Mouse (Mus musculus) MEL (cell line): ENCODE measurements around the gene Nlrc3. TPM values are rescaled to one million over a fixed set of nuclear protein-coding genes. Genes with fewer than 3 reads are reported as not detected.
A peak's percentile ranks its signal among the peaks of the same experiment; 100 is the strongest.

Source experiments
- DNase-seq: peaks from one replicate; pipeline ENCODE4 v3.0.0; 2011; ENCODE audit warnings: low read depth, low spot score
- H3K27ac ChIP-seq: 2 replicates; pipeline ENCODE4 v1.5.1; 2012; ENCODE audit warnings: low read depth, mild to moderate bottlenecking, control low read depth, low read length, moderate library complexity; ENCODE audit not compliant: control insufficient read depth
- H3K27me3 ChIP-seq, 2 experiments: fragments of 150-350 bp in 1 of 2; sonication (generic) in 1 of 2; 2 replicates each; pipeline ENCODE4 v1.6.1; 2012; ENCODE audit warnings: low read length in 2 of 2, mild to moderate bottlenecking in 2 of 2, improper control_type of control experiment in 1 of 2, moderate library complexity in 1 of 2; ENCODE audit not compliant: insufficient read depth in 2 of 2, control insufficient read depth in 1 of 2
- H3K36me3 ChIP-seq, 2 experiments: 2 replicates each; pipeline ENCODE4 v1.6.1; 2012 to 2014; ENCODE audit warnings: low read length in 2 of 2, improper control_type of control experiment in 1 of 2, inconsistent platforms in 1 of 2, mild to moderate bottlenecking in 1 of 2; ENCODE audit not compliant: insufficient read depth in 2 of 2, control insufficient read depth in 1 of 2
- H3K4me1 ChIP-seq, 2 experiments: fragments of 150-350 bp in 1 of 2; sonication (generic) in 1 of 2; 2 replicates each; pipeline ENCODE4 v1.6.1; 2012; ENCODE audit warnings: low read length in 2 of 2, improper control_type of control experiment in 1 of 2, mild to moderate bottlenecking in 1 of 2; ENCODE audit not compliant: insufficient read depth in 2 of 2, control insufficient read depth in 1 of 2
- H3K4me3 ChIP-seq, 2 experiments: fragments of 150-350 bp in 1 of 2; sonication (generic) in 1 of 2; 2 replicates each; pipeline ENCODE4 v1.5.1; 2012; ENCODE audit warnings: low read depth in 2 of 2, low read length in 2 of 2, mild to moderate bottlenecking in 2 of 2, moderate library complexity in 2 of 2, control low read depth in 1 of 2, improper control_type of control experiment in 1 of 2; ENCODE audit not compliant: control insufficient read depth in 1 of 2, insufficient read depth in 1 of 2
- H3K79me2 ChIP-seq: 2 replicates; pipeline ENCODE4 v1.6.1; 2012; ENCODE audit warnings: mild to moderate bottlenecking, low read length, moderate library complexity; ENCODE audit not compliant: control insufficient read depth, poor library complexity, insufficient read depth
- H3K9ac ChIP-seq: 2 replicates; pipeline ENCODE4 v1.6.1; 2012; ENCODE audit warnings: low read depth, mild to moderate bottlenecking, control low read depth, low read length, moderate library complexity; ENCODE audit not compliant: control insufficient read depth, poor library complexity, severe bottlenecking
- H3K9me3 ChIP-seq: fragments of 150-350 bp; sonication (generic); replicated peaks from 2 replicates; pipeline ENCODE4 v1.6.1; 2012; ENCODE audit warnings: mild to moderate bottlenecking, low read length, improper control_type of control experiment, moderate library complexity; ENCODE audit not compliant: insufficient read depth
- CHD1 ChIP-seq: IDR thresholded peaks from 2 replicates; pipeline ENCODE4 v1.6.1; 2012; ENCODE audit warnings: low read depth, mild to moderate bottlenecking, inconsistent platforms, low read length, improper control_type of control experiment
- CTCF ChIP-seq, 3 experiments: IDR thresholded peaks in 2 of 3; conservative IDR thresholded peaks in 1 of 3; 2 replicates each; pipeline ENCODE4 v1.5.1; 2011 to 2012; ENCODE audit warnings: low read length in 3 of 3, low read depth in 2 of 3, mild to moderate bottlenecking in 2 of 3, improper control_type of control experiment in 1 of 3, inconsistent platforms in 1 of 3, mixed read lengths in 1 of 3, moderate library complexity in 1 of 3; ENCODE audit not compliant: control insufficient read depth in 1 of 3, insufficient read depth in 1 of 3, poor library complexity in 1 of 3, severe bottlenecking in 1 of 3
- E2F4 ChIP-seq: IDR thresholded peaks from 2 replicates; pipeline ENCODE4 v1.6.1; 2011; ENCODE audit warnings: low read depth, low read length, improper control_type of control experiment, borderline replicate concordance
- ELF1 ChIP-seq: IDR thresholded peaks from 2 replicates; pipeline ENCODE4 v1.6.1; 2014; ENCODE audit warnings: low read depth, mild to moderate bottlenecking, inconsistent platforms, low read length, improper control_type of control experiment, moderate library complexity
- EP300 ChIP-seq, 2 experiments: IDR thresholded peaks; 2 replicates each; pipeline ENCODE4 v1.6.1; 2011; ENCODE audit warnings: improper control_type of control experiment in 2 of 2, low read length in 2 of 2, low read depth in 1 of 2, mild to moderate bottlenecking in 1 of 2
- GABPA ChIP-seq: IDR thresholded peaks from 2 replicates; pipeline ENCODE4 v1.6.1; 2012; ENCODE audit warnings: low read depth, mild to moderate bottlenecking, inconsistent platforms, low read length, improper control_type of control experiment, moderate library complexity
- JUND ChIP-seq: IDR thresholded peaks from 2 replicates; pipeline ENCODE4 v1.6.1; 2011; ENCODE audit warnings: low read depth, mild to moderate bottlenecking, improper control_type of control experiment, low read length
- MAFK ChIP-seq: IDR thresholded peaks from 2 replicates; pipeline ENCODE4 v1.6.1; 2011; ENCODE audit warnings: low read depth, mild to moderate bottlenecking, low read length, improper control_type of control experiment, borderline replicate concordance
- MAZ ChIP-seq: IDR thresholded peaks from 2 replicates; pipeline ENCODE4 v1.6.1; 2012; ENCODE audit warnings: low read depth, mild to moderate bottlenecking, inconsistent platforms, low read length, improper control_type of control experiment
- MXI1 ChIP-seq: IDR thresholded peaks from 2 replicates; pipeline ENCODE4 v1.6.1; 2011; ENCODE audit warnings: mild to moderate bottlenecking, low read depth, low read length, improper control_type of control experiment
- MYB ChIP-seq: IDR thresholded peaks from 2 replicates; pipeline ENCODE4 v1.6.1; 2011; ENCODE audit warnings: mild to moderate bottlenecking, low read depth, low read length, improper control_type of control experiment
- MYC ChIP-seq: IDR thresholded peaks from 2 replicates; pipeline ENCODE4 v1.6.1; 2011; ENCODE audit warnings: low read depth, mild to moderate bottlenecking, low read length, improper control_type of control experiment, moderate library complexity
- POLR2AphosphoS2 ChIP-seq: IDR thresholded peaks from 2 replicates; pipeline ENCODE4 v1.6.1; 2011; ENCODE audit warnings: low read length, improper control_type of control experiment
- POLR2AphosphoS5 ChIP-seq: IDR thresholded peaks from 2 replicates; pipeline ENCODE4 v1.6.1; 2012; ENCODE audit warnings: low read depth, borderline replicate concordance, mild to moderate bottlenecking, inconsistent platforms, low read length, moderate library complexity, mixed read lengths
- SIN3A ChIP-seq: IDR thresholded peaks from 2 replicates; pipeline ENCODE4 v1.6.1; 2012; ENCODE audit warnings: low read length, improper control_type of control experiment, inconsistent platforms
- SMC3 ChIP-seq: IDR thresholded peaks from 2 replicates; pipeline ENCODE4 v1.6.1; 2011; ENCODE audit warnings: low read depth, low read length, improper control_type of control experiment
- TAL1 ChIP-seq: IDR thresholded peaks from 2 replicates; pipeline ENCODE4 v1.6.1; 2012; ENCODE audit warnings: mild to moderate bottlenecking, inconsistent platforms, low read length, moderate library complexity, mixed read lengths
- TCF12 ChIP-seq: IDR thresholded peaks from 2 replicates; pipeline ENCODE4 v1.6.1; 2014; ENCODE audit warnings: low read depth, mild to moderate bottlenecking, inconsistent platforms, low read length, improper control_type of control experiment, moderate library complexity
- UBTF ChIP-seq: IDR thresholded peaks from 2 replicates; pipeline ENCODE4 v1.6.1; 2012; ENCODE audit warnings: low read depth, mild to moderate bottlenecking, inconsistent platforms, low read length, improper control_type of control experiment, moderate library complexity, borderline replicate concordance; ENCODE audit not compliant: insufficient read depth
- USF1 ChIP-seq: IDR thresholded peaks from 2 replicates; pipeline ENCODE4 v1.6.1; 2014; ENCODE audit warnings: low read depth, mild to moderate bottlenecking, inconsistent platforms, low read length, improper control_type of control experiment, moderate library complexity
- USF2 ChIP-seq, 2 experiments: IDR thresholded peaks; 2 replicates each; pipeline ENCODE4 v1.6.1; 2011 to 2012; ENCODE audit warnings: improper control_type of control experiment in 2 of 2, low read length in 2 of 2, borderline replicate concordance in 1 of 2, inconsistent platforms in 1 of 2, low read depth in 1 of 2, mild to moderate bottlenecking in 1 of 2; ENCODE audit not compliant: insufficient read depth in 1 of 2
- ZC3H11A ChIP-seq: IDR thresholded peaks from 2 replicates; pipeline ENCODE4 v1.6.1; 2012; ENCODE audit warnings: low read depth, mild to moderate bottlenecking, inconsistent platforms, low read length, improper control_type of control experiment
- ZKSCAN1 ChIP-seq: IDR thresholded peaks from 2 replicates; pipeline ENCODE4 v1.6.1; 2012; ENCODE audit warnings: low read depth, mild to moderate bottlenecking, inconsistent platforms, low read length, improper control_type of control experiment, moderate library complexity
- ZNF384 ChIP-seq: IDR thresholded peaks from 2 replicates; pipeline ENCODE4 v1.6.1; 2012; ENCODE audit warnings: low read depth, mild to moderate bottlenecking, inconsistent platforms, low read length, improper control_type of control experiment
- polyA plus RNA-seq, 2 experiments: library from polyadenylated mRNA; stranded (reverse) in 1 of 2; unstranded in 1 of 2; fragments of >175 nt in 1 of 2; fragments of >200 nt in 1 of 2; gene quantifications; 2 replicates each; pipeline versions ENCODE4 v1.2.1 to v1.2.4; 2012; ENCODE audit warnings: low replicate concordance in 2 of 2, low read depth in 1 of 2; ENCODE audit not compliant: insufficient read length in 2 of 2, insufficient read depth in 1 of 2, missing spikeins in 1 of 2
- total RNA-seq: library from RNA; depleted of rRNA; stranded (reverse); fragments of 300-350 nt; gene quantifications from 2 replicates; pipeline ENCODE4 v1.2.3, GENCODE M21; 2012

Gene Nlrc3
- total and polyA plus RNA-seq, 3 experiments: 0.46 to 0.77 TPM; not detected in 1

GRCm38 (mm10) chr16:3956369-3956768 lies 20.1 kb downstream of the Nlrc3 start:
- no peaks in the 10 kb centered on the region for H3K9me3 ChIP-seq
- DNase-seq: no peak
- H3K36me3 ChIP-seq: no peaks in the 10 kb centered on the region; a peak in 1 of 4 replicates
- H3K4me1 ChIP-seq: 0 out of 4 replicates have a peak, but pooled peaks cover 0 to 3% of the 10 kb centered on the region in 2 experiments
- H3K9ac ChIP-seq: no peak overlapping the region
- no peak overlapping the region for H3K27ac ChIP-seq
- H3K79me2 ChIP-seq: no peaks in the 10 kb centered on the region
- no peak overlapping the region for H3K4me3 ChIP-seq
- H3K27me3 ChIP-seq: no peaks in the 10 kb centered on the region
- TF ChIP-seq POLR2AphosphoS5: no peak
- TF ChIP-seq JUND: no peak
- no peak for TF ChIP-seq CHD1
- TF ChIP-seq SIN3A: no peak
- no peak for TF ChIP-seq MYB
- no peak for TF ChIP-seq TCF12
- no peak for TF ChIP-seq TAL1
- TF ChIP-seq GABPA: no peak
- TF ChIP-seq CTCF (IDR thresholded peaks at IDR 0.05 in 2 of 3, conservative IDR thresholded peaks at IDR 0.05 in 1 of 3; ENCODE audit: control insufficient read depth in 1 of 3, insufficient read depth in 1 of 3, low read depth in 2 of 3, low read length in 3 of 3, poor library complexity in 1 of 3, severe bottlenecking in 1 of 3): no peak
- no peak for TF ChIP-seq SMC3
- TF ChIP-seq MAFK: no peak
- no peak for TF ChIP-seq MYC
- TF ChIP-seq UBTF: no peak
- no peak for TF ChIP-seq ZNF384

DNA sequence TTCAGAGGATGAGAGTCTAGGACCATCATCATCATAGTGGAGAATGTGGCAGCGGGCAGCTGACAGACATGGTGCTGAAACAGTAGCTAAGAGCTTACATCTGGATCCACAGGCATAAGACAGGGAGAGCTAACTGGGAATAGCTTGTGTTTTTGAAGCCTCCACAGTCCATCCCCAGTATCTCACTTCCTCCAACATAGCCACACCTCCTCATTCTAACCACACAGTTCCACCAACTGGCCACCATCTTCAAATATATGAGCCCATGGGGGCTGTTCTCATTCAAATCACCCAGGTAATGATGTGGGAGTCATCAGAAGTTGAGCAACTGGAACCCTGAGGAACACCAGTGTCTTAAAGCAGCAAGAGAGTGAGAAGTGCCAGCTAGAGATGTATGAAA lies 25.3 kb downstream of the Nlrc3 start:
- H3K79me2 ChIP-seq: no peaks in the 10 kb centered on the region
- TF ChIP-seq MXI1 (no peak), MAFK (no peak), GABPA (no peak), SIN3A (no peak), CHD1 (no peak), POLR2AphosphoS2 (no peak), ZNF384 (no peak), MAZ (no peak), USF1 (no peak), USF2 (IDR thresholded peaks at IDR 0.05; ENCODE audit: borderline replicate concordance in 1 of 2, insufficient read depth in 1 of 2, low read depth in 1 of 2, low read length in 2 of 2) (no peak), ELF1 (no peak), ZKSCAN1 (no peak), E2F4 (no peak), EP300 (IDR thresholded peaks at IDR 0.05; ENCODE audit: low read depth in 1 of 2, low read length in 2 of 2) (no peak), ZC3H11A (no peak), TAL1 (no peak)
- H3K9ac ChIP-seq: no peak overlapping the region
- no peak overlapping the region for H3K27ac ChIP-seq
- no peak overlapping the region for H3K4me3 ChIP-seq
- H3K4me1 ChIP-seq: peaks cover 0 to 7% of the 10 kb centered on the region in 2 experiments; a peak in 1 of 4 replicates
- peak; percentile 34 for DNase-seq
- no peaks in the 10 kb centered on the region for H3K9me3 ChIP-seq
- H3K36me3 ChIP-seq: no peaks in the 10 kb centered on the region
- no peaks in the 10 kb centered on the region for H3K27me3 ChIP-seq
